Mouse (Mus musculus): Measurements from ENCODE around the gene Slc2a12. TPM values are rescaled to one million over a fixed set of nuclear protein-coding genes. Genes with fewer than 3 reads are reported as not detected.

The Slc2a12 gene
- 3.6 TPM for polyA plus RNA-seq (2014; fragmentation: Illumina TruSeq; extraction: RNeasy Lipid Tissue Mini Kit (QIAGEN cat#74804); ENCODE audit: low read depth, low replicate concordance)

DNA sequence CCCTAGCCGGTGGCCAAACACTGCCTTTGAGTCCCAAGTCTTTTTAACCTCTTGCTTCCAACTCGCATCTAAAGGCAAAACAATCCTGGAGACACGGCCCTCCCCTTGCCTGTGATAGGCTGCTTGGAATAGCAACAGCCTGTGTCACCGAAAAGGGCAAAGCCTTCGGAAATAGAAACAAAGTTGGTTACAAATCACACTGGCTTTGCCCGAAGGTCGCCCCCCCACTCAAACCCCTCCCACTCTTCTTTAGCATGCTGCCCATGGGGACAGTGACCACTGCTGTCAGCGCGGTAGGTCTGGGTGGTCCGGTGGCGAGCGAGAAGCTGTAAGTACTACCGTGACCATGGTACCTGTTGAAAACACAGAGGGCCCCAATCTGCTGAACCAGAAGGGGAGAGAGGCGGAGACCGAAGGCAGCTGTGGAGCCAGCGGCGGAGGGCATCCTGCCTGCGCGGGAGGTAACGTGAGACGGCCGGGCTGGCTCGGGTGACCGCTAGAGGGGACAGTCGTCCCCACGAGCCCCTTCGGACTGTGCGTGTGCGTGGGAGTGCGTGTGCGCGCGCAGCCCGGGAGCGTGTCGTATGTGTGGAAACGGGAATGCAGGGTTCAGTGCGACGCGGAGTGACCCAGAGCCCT lies at the start of gene Slc2a12:
TSS of gene Slc2a12 (plus strand) at position 159 of the 639 bp plus-strand sequence.

GRCm38 (mm10) chr10:22731272-22732093 lies 86.7 kb downstream of the Slc2a12 start, which contains the start of gene Tbpl1:
Gene Tbpl1 (minus strand): TSS chr10:22731938.

Other genes with a start within 250 kb of the Slc2a12 start
- 1,051 TPM for gene Tbpl1, start 86.9 kb downstream of the Slc2a12 start, polyA plus RNA-seq (2014; fragmentation: Illumina TruSeq; extraction: RNeasy Lipid Tissue Mini Kit (QIAGEN cat#74804); ENCODE audit: low read depth, low replicate concordance)
- gene Tcf21, start 175.2 kb downstream of the Slc2a12 start, polyA plus RNA-seq (2014; fragmentation: Illumina TruSeq; extraction: RNeasy Lipid Tissue Mini Kit (QIAGEN cat#74804); ENCODE audit: low read depth, low replicate concordance): 1.1 TPM